Mouse (Mus musculus): Measurements from ENCODE around the gene Mpv17l2.

Gene Mpv17l2

GRCm38 (mm10) chr8:70766571-70767440, 6.1 kb upstream of the Mpv17l2 start:
- no peak for DNase-seq (ENCODE audit: low spot score in 2 of 2)

- DNase-seq (ENCODE audit: low spot score in 2 of 2), result no peak
These were observed 5.3 kb upstream of the Mpv17l2 start for GRCm38 (mm10) chr8:70765838-70766570.

GRCm38 (mm10) chr8:70765329-70765728, 4.6 kb upstream of the Mpv17l2 start:
- no peak for DNase-seq (ENCODE audit: low spot score in 2 of 2)

- DNase-seq (ENCODE audit: low spot score in 2 of 2), result no peak
These were observed 3.9 kb upstream of the Mpv17l2 start for GRCm38 (mm10) chr8:70764676-70765075.

GRCm38 (mm10) chr8:70764026-70764425, 3.3 kb upstream of the Mpv17l2 start:
- DNase-seq (ENCODE audit: low spot score in 2 of 2), result no peak

GRCm38 (mm10) chr8:70763354-70763753, 2.6 kb upstream of the Mpv17l2 start:
- peak in 1 of 2 experiments; percentile 55 for DNase-seq (ENCODE audit: low spot score in 2 of 2)

GRCm38 (mm10) chr8:70762118-70762517, 1.4 kb upstream of the Mpv17l2 start:
- no peak for DNase-seq (ENCODE audit: low spot score in 2 of 2)

- no peak for DNase-seq (ENCODE audit: low spot score in 2 of 2)
These were observed 396 bp downstream of the Mpv17l2 start for GRCm38 (mm10) chr8:70760350-70760749.

GRCm38 (mm10) chr8:70758616-70759561, 1.9 kb downstream of the Mpv17l2 start:
- peak in 1 of 2 experiments; percentile 32 for DNase-seq (ENCODE audit: low spot score in 2 of 2)

GRCm38 (mm10) chr8:70758308-70758615, 2.5 kb downstream of the Mpv17l2 start:
- DNase-seq (ENCODE audit: low spot score in 2 of 2), result peak; percentile 10 to 11

GRCm38 (mm10) chr8:70757523-70758307, 3.0 kb downstream of the Mpv17l2 start:
- DNase-seq (ENCODE audit: low spot score in 2 of 2), result peak; percentile 29 to 30

- peak; percentile 3 to 9 for DNase-seq (ENCODE audit: low spot score in 2 of 2)
These were observed 4.2 kb downstream of the Mpv17l2 start for GRCm38 (mm10) chr8:70756476-70757040.

- peak; percentile 13 for DNase-seq (ENCODE audit: low spot score in 2 of 2)
These were observed 4.9 kb downstream of the Mpv17l2 start for GRCm38 (mm10) chr8:70755661-70756475.

GRCm38 (mm10) chr8:70754871-70755660, 5.7 kb downstream of the Mpv17l2 start:
- DNase-seq (ENCODE audit: low spot score in 2 of 2), result peak; percentile 74 to 75

GRCm38 (mm10) chr8:70754043-70754870, 6.5 kb downstream of the Mpv17l2 start, which contains the start of gene Rab3a:
TSS of gene Rab3a (plus strand) at chr8:70754679.
- DNase-seq (ENCODE audit: low spot score in 2 of 2), result peak; percentile 94 to 97

GRCm38 (mm10) chr8:70753151-70753550, 7.6 kb downstream of the Mpv17l2 start:
- peak; percentile 80 to 81 for DNase-seq (ENCODE audit: low spot score in 2 of 2)

GRCm38 (mm10) chr8:70752000-70752764, 8.6 kb downstream of the Mpv17l2 start:
- peak; percentile 58 to 73 for DNase-seq (ENCODE audit: low spot score in 2 of 2)

Data from frontal cortex, postnatal 14 days (tissue).